Mouse (Mus musculus) gastrocnemius, adult 18-20 months (tissue): Measurements from ENCODE around the gene Dna2. TPM values are rescaled to one million over a fixed set of nuclear protein-coding genes. Genes with fewer than 3 reads are reported as not detected.

ENCODE experiments used
- DNase-seq: peaks from one replicate; pipeline ENCODE4 v3.0.0; 2021; ENCODE audit warnings: low spot score
- total RNA-seq, 2 experiments: library from RNA; stranded (reverse); gene quantifications; 2 replicates each; pipeline ENCODE4 v1.2.3; 2021

Gene Dna2
- total RNA-seq, 2 experiments from 2014 or later: 0.17 to 0.21 TPM

GRCm38 (mm10) chr10:62980039-62980954 lies 33.5 kb downstream of the Dna2 start, which contains the start of gene Rufy2:
TSS of gene Rufy2 (plus strand) at chr10:62980223.
- peak; percentile 71 for DNase-seq

GRCm38 (mm10) chr10:62984072-62984471 lies 37.2 kb downstream of the Dna2 start:
- no peak for DNase-seq

GRCm38 (mm10) chr10:62984495-62984894 lies 37.7 kb downstream of the Dna2 start:
- no peak for DNase-seq

- DNase-seq: no peak
Measured at GRCm38 (mm10) chr10:62987341-62987740, 40.5 kb downstream of the Dna2 start.

GRCm38 (mm10) chr10:62990636-62991035 lies 43.8 kb downstream of the Dna2 start:
- no peak for DNase-seq

GRCm38 (mm10) chr10:62993991-62994390 lies 47.2 kb downstream of the Dna2 start:
- DNase-seq: no peak

- no peak for DNase-seq
Measured at GRCm38 (mm10) chr10:63000584-63000983, 53.8 kb downstream of the Dna2 start.

GRCm38 (mm10) chr10:63003252-63003651 lies 56.4 kb downstream of the Dna2 start:
- no peak for DNase-seq

GRCm38 (mm10) chr10:63004556-63004955 lies 57.7 kb downstream of the Dna2 start:
- no peak for DNase-seq

- no peak for DNase-seq
Measured at GRCm38 (mm10) chr10:63008193-63008592, 61.4 kb downstream of the Dna2 start.

GRCm38 (mm10) chr10:63010268-63010667 lies 63.4 kb downstream of the Dna2 start:
- no peak for DNase-seq

GRCm38 (mm10) chr10:63011556-63011955 lies 64.7 kb downstream of the Dna2 start:
- no peak for DNase-seq

GRCm38 (mm10) chr10:63013476-63013875 lies 66.7 kb downstream of the Dna2 start:
- no peak for DNase-seq

- DNase-seq: no peak
Measured at GRCm38 (mm10) chr10:63014168-63014567, 67.3 kb downstream of the Dna2 start.

- DNase-seq: no peak
Measured at GRCm38 (mm10) chr10:63019304-63019703, 72.5 kb downstream of the Dna2 start.

GRCm38 (mm10) chr10:63021702-63022101 lies 74.9 kb downstream of the Dna2 start:
- DNase-seq: no peak

GRCm38 (mm10) chr10:63022541-63023120 lies 75.8 kb downstream of the Dna2 start:
- DNase-seq: no peak

- peak; percentile 61 for DNase-seq
Measured at GRCm38 (mm10) chr10:63023121-63023748, 76.4 kb downstream of the Dna2 start.
